Mouse (Mus musculus): ENCODE data around the gene Trmt2b. TPM values are rescaled to one million over a fixed set of nuclear protein-coding genes. Genes with fewer than 3 reads are reported as not detected.

The Trmt2b gene
- polyA plus RNA-seq, 1 experiment from 2014 or later, result 9.0 TPM

DNA sequence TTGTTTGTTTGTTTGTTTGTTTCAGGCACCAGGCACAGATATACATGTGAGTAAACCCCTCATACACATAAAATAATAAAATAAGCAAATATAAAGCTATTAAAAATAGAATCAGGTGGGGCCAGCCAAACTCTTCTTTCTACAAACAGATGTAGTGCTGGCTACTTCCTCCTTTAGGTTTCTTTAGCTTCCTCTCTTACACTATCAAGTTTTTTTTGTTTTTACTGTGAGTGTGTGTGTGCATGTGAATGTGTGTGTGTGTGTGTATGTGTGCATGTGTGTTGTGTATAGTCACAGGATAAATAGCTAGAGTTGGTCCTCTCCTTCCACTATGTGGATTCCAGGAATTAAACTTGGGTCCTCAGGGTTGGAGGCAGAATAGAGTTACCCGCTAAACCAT, 102.1 kb downstream of the Trmt2b start:
- H3K9me3 ChIP-seq (ENCODE audit: low read length), result no peaks in the 10 kb centered on the region
- no peak overlapping the region for H3K4me3 ChIP-seq (ENCODE audit: low read depth, low read length)
- no peak overlapping the region for H3K9ac ChIP-seq (replicated peaks)
- H3K4me2 ChIP-seq (ENCODE audit: low read depth, low read length), result no peak overlapping the region
- TF ChIP-seq EP300 (IDR thresholded peaks at IDR 0.05; ENCODE audit: low read depth), result no peak
- TF ChIP-seq CTCF (IDR thresholded peaks at IDR 0.05; ENCODE audit: low read depth), result no peak
- H3K4me1 ChIP-seq (ENCODE audit: insufficient read depth), result no peaks in the 10 kb centered on the region
- ATAC-seq (no peak), DNase-seq (no peak)
- H3K27ac ChIP-seq (ENCODE audit: low read depth), result no peak overlapping the region
- 89% methylated on average over 1 of the region's 1 CpGs for WGBS (ENCODE audit: insufficient replicate concordance)
- H3K36me3 ChIP-seq (replicated peaks; ENCODE audit: insufficient read depth, low read length), result no peaks in the 10 kb centered on the region
- no peaks in the 10 kb centered on the region for H3K27me3 ChIP-seq (ENCODE audit: insufficient read depth, low read length)

Other genes starting within 250 kb of the Trmt2b start
- 8.3 and 9.7 TPM in 2 replicates for gene Cstf2, start 217.8 kb downstream of the Trmt2b start, polyA plus RNA-seq (2015; fragmentation: Nextera tagmentation; extraction: Ambion mirVana)
- 0.06 and 0.07 TPM in 2 replicates for gene Xkrx, start 114.9 kb downstream of the Trmt2b start, polyA plus RNA-seq (2015; fragmentation: Nextera tagmentation; extraction: Ambion mirVana)
- not detected in 2 replicates for gene Arl13a, start 89.5 kb downstream of the Trmt2b start, polyA plus RNA-seq (2015; fragmentation: Nextera tagmentation; extraction: Ambion mirVana)
- 0.13 TPM in 1 of 2 replicates, not detected in the other for gene Nox1, start 55.0 kb downstream of the Trmt2b start, polyA plus RNA-seq (2015; fragmentation: Nextera tagmentation; extraction: Ambion mirVana)
- gene Tmem35a, start 18.2 kb upstream of the Trmt2b start, polyA plus RNA-seq (2015; fragmentation: Nextera tagmentation; extraction: Ambion mirVana), result 1.2 and 1.3 TPM in 2 replicates
- 8.6 and 10.7 TPM in 2 replicates for gene Cenpi, start 31.1 kb upstream of the Trmt2b start, polyA plus RNA-seq (2015; fragmentation: Nextera tagmentation; extraction: Ambion mirVana)
- 0.02 and 0.06 TPM in 2 replicates for gene Drp2, start 127.6 kb upstream of the Trmt2b start, polyA plus RNA-seq (2015; fragmentation: Nextera tagmentation; extraction: Ambion mirVana)
- not detected in 2 replicates for gene Taf7l, start 199.5 kb upstream of the Trmt2b start, polyA plus RNA-seq (2015; fragmentation: Nextera tagmentation; extraction: Ambion mirVana)

Data from liver, postnatal 0 days (tissue).